Mouse (Mus musculus): ENCODE data around the gene Pomgnt2.

DNA sequence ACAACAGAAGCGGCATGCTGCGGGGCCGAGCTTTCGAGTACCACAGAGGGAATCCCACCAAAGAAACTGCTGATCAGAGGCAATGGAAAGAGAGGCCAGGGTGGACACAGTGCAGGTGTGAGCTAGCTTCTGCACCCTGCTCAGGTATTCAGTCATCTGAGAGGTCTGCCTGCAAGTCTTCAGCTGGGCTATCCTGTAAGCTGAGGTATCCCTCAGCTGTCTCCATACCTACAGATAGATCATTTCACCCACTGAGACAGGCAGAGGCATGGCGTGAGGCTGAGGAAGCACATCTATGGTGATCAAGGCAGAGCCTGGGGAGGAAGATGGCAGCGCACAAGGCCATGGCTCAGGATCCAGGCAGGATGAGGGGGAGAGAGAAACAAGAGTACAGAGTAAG, 27.5 kb upstream of the Pomgnt2 start:
- TF ChIP-seq CTCF (conservative IDR thresholded peaks at IDR 0.05; ENCODE audit: low read length) (no peak), NANOG (IDR thresholded peaks at IDR 0.05; ENCODE audit: borderline replicate concordance, low read length) (no peak), POU5F1 (IDR thresholded peaks at IDR 0.05; ENCODE audit: borderline replicate concordance, low read length) (no peak)
